Mouse (Mus musculus) forebrain, embryonic 16.5 days (tissue): ENCODE measurements around the gene Traf4. TPM values are rescaled to one million over a fixed set of nuclear protein-coding genes. Genes with fewer than 3 reads are reported as not detected.

Experiments
- ATAC-seq: fragments of 200-750 bp; cut with Nextera tagmentation; 2 replicates; pipeline ENCODE4 v1.8.0; 2017; ENCODE audit warnings: mild to moderate bottlenecking, moderate library complexity
- H3K27ac ChIP-seq: fragments of 300-500 bp; sonication (generic); 2 replicates; pipeline ENCODE4 v1.5.1; 2014; ENCODE audit warnings: low read length, control low read depth
- H3K27me3 ChIP-seq: fragments of 300-500 bp; sonication (generic); replicated peaks from 2 replicates; pipeline ENCODE4 v1.6.1; 2014; ENCODE audit warnings: low read length; ENCODE audit not compliant: control insufficient read depth, insufficient read depth
- H3K36me3 ChIP-seq: fragments of 300-500 bp; sonication (generic); 2 replicates; pipeline ENCODE4 v1.6.1; 2014; ENCODE audit not compliant: control insufficient read depth, insufficient read depth
- H3K4me1 ChIP-seq: fragments of 300-500 bp; sonication (generic); replicated peaks from 2 replicates; pipeline ENCODE4 v1.6.1; 2014; ENCODE audit warnings: low read length; ENCODE audit not compliant: control insufficient read depth, insufficient read depth
- H3K4me2 ChIP-seq: fragments of 300-500 bp; sonication (generic); 2 replicates; pipeline ENCODE4 v1.6.1; 2014; ENCODE audit warnings: mild to moderate bottlenecking, low read length, control low read depth
- H3K4me3 ChIP-seq: fragments of 300-500 bp; sonication (generic); replicated peaks from 2 replicates; pipeline ENCODE4 v1.5.1; 2014; ENCODE audit warnings: mild to moderate bottlenecking, low read length, control low read depth
- H3K9ac ChIP-seq: fragments of 300-500 bp; sonication (generic); replicated peaks from 2 replicates; pipeline ENCODE4 v1.6.1; 2014; ENCODE audit warnings: low read depth, low read length, control low read depth
- H3K9me3 ChIP-seq: fragments of 300-500 bp; sonication (generic); 2 replicates; pipeline ENCODE4 v1.6.1; 2016; ENCODE audit warnings: low read length; ENCODE audit not compliant: control insufficient read depth
- WGBS: fragments of 180-500 bp; shearing (Covaris S2); extraction: QIAGEN DNeasy Blood & Tissue Kit; methylation state at CpG from one replicate; pipeline ENCODE4 v1.1.7; 2014; 5-methylcytosine and 5-hydroxymethylcytosine counted together
- polyA plus RNA-seq: library from polyadenylated mRNA; unstranded; fragments of >200 nt; fragmentation: Nextera tagmentation; extraction: Ambion mirVana; gene quantifications from 2 replicates; pipeline ENCODE4 v1.2.1, GENCODE M21; 2015

Gene Traf4
- polyA plus RNA-seq, 1 experiment from 2014 or later = 124 TPM

DNA sequence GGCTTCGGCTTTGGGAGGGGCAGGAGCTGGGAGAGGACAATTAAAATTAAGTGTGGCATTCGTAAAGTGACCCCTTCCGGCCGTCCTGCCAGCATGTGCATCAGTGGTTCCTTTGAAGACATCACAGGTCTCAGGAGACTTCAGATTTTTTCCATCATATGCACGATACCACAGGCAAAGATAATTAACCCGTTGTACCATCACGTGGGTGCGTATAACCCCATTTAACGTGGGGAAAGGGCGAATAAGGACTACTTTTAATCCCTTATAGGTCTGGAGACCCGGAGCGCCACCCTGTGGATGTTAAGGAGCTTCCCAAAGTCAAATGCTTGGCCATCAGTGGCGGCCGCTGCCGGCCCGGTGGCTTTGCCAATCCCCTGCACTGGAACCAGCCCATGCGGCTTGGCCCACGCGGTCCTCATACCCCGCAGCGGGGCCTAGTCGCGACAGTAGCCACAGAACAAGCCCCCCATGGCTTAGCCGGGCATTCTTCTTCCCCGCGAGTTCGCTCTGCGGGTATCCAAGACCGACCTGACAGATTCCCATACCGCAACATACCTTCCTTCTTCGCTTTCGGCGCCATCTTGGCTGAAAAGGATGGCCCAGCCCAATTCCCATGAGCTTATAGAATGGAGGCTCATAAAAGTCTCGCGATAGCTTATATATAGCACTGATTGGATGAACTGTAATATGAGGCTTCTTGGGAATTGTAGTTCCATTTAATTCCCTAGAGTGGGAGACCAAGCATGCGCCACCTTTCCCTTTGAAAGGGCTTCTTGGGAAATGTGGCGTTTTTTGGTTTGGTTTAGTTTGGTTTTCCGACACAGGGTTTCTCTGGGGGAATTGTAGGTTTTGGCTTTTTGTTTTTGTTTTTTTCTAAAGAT lies 17.8 kb upstream of the Traf4 start, which contains the start of gene Rpl23a:
Gene Rpl23a (minus strand): TSS at position 624 of the 884 bp plus-strand sequence.
- WGBS = under 1% methylated on average over 38 of the region's 38 CpGs
- peak within 1 kb of the TSS; percentile 88 for H3K4me3 ChIP-seq
- peak; percentile 96 for ATAC-seq
- H3K4me2 ChIP-seq = peak within 1 kb of the TSS; percentile 59
- peaks cover 41% of the 10 kb centered on the region for H3K4me1 ChIP-seq
- peak within 1 kb of the TSS; percentile 95 for H3K27ac ChIP-seq
- peak within 1 kb of the TSS; percentile 96 for H3K9ac ChIP-seq
- H3K9me3 ChIP-seq = no peaks in the 10 kb centered on the region
- H3K36me3 ChIP-seq = peaks cover 19% of the 10 kb centered on the region
- no peaks in the 10 kb centered on the region for H3K27me3 ChIP-seq

DNA sequence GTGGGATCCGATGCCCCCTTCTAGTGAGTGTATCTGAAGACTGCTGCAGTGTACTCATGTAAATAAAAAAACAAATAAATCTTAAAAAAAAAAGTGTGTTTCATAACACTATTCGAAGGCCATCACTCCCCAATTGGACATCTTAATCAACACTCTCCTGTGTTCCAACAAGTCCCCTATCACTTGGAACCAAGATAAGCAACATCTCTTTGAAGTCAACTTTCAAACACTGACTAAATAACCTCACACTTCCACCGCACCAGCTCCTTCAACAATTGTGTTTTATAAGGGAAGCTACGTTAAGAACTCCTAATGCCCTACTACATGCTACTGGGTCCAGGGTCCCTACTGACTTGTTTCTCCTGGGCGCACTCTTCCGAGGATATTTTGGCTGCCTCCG lies 17.1 kb upstream of the Traf4 start:
- Histone ChIP-seq H3K9ac (peak overlapping the region; percentile 96), H3K4me3 (peak overlapping the region; percentile 88), H3K27me3 (no peaks in the 10 kb centered on the region), H3K27ac (no peak overlapping the region), H3K4me2 (peak overlapping the region; percentile 59), H3K9me3 (no peaks in the 10 kb centered on the region), H3K36me3 (peaks cover 19% of the 10 kb centered on the region), H3K4me1 (peaks cover 46% of the 10 kb centered on the region)
- 8% methylated on average over 7 of the region's 7 CpGs for WGBS
- ATAC-seq = no peak

DNA sequence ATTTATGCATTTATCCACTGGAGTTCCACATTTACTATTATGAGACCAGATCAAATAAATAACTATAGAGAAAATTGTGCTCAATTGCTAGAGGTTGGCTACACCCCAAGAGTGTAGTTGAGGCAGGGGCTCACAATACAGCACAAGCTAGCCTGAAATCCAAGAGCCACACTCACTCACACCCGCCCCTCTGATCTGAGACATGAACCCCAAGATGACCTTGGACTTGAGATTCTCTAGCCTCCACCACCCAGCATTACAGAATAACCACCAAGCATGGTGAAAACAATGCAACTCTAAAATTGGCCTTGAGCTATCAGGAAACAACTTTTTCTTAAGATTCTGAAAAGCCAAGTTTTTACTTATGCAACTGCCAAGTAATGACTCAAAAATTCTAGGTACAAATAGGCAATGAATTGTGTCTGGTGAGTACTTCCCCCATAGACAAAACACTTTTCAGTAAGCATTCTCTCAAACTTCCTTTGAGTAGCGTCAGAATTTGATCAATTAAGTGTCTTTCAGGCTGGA lies 16.5 kb upstream of the Traf4 start:
- no peaks in the 10 kb centered on the region for H3K9me3 ChIP-seq
- peak overlapping the region; percentile 59 for H3K4me2 ChIP-seq
- H3K9ac ChIP-seq = no peak overlapping the region
- ATAC-seq = no peak
- H3K4me3 ChIP-seq = peak overlapping the region; percentile 88
- no peak overlapping the region for H3K27ac ChIP-seq
- H3K36me3 ChIP-seq = peaks cover 19% of the 10 kb centered on the region
- 45% methylated on average over 2 of the region's 2 CpGs for WGBS
- H3K27me3 ChIP-seq = no peaks in the 10 kb centered on the region
- H3K4me1 ChIP-seq = peaks cover 51% of the 10 kb centered on the region

DNA sequence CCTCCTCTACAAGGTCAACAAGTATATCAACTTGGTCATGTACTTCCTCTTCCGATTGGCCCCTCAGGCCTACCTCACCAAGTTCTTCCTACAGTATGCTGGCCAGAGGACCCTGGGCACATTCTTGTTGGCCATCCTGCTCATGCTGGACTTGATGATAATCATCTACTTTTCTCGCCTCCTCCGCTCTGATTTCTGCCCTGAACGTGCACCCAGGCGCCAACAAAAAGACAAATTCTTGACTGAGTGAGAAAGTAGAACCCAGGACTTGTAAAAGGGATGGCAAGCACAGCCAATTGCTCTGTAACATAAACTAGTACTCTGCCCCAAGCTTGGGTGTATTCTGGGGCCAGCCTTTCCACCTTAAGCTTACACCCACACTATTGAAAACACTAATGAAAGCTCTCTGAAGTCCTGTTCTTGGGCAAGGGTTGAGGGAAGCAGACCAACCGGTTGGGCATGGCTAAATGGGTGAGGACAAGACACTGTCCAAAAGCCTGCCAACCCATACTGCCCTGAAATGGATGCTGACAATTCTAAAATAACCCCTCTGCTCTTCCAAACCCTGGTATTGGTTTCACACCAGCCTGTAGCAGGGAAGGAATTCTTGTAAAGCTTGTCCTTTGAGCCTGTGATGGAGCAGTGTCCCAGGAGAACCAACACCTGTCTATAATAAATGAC lies 14.8 kb upstream of the Traf4 start:
- no peaks in the 10 kb centered on the region for H3K9me3 ChIP-seq
- WGBS = 86% methylated on average over 6 of the region's 6 CpGs
- H3K9ac ChIP-seq = no peak overlapping the region
- H3K4me1 ChIP-seq = peaks cover 57% of the 10 kb centered on the region
- no peak for ATAC-seq
- H3K4me2 ChIP-seq = no peak overlapping the region
- no peaks in the 10 kb centered on the region for H3K27me3 ChIP-seq
- no peak overlapping the region for H3K27ac ChIP-seq
- no peak overlapping the region for H3K4me3 ChIP-seq
- peaks cover 19% of the 10 kb centered on the region for H3K36me3 ChIP-seq

DNA sequence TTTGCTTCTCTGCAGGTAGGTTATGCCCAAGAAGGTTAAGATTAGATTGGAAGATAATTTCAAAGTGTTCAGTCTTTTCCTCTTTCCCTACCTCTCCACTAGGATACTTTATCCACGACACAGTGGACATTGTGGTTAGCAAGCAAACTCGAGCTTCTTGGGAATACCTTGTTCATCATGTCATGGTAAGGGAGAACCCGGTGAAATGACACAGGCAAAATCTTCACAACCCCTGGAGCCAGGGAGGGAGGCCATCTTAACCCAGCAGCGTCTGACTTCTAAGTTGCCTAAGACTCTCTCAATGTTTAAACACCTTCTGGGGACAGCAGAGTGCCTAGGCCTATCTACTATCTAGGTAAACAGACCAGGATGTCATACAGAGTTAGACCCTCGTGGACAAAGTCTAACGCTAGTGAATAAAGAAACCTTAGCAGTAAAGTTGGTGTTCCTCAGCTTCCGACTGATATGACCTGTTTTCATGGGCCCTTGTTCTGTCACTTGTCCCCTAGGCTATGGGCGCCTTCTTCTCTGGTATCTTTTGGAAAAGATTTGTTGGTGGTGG lies 14.1 kb upstream of the Traf4 start:
- H3K27ac ChIP-seq = no peak overlapping the region
- peaks cover 57% of the 10 kb centered on the region for H3K4me1 ChIP-seq

DNA sequence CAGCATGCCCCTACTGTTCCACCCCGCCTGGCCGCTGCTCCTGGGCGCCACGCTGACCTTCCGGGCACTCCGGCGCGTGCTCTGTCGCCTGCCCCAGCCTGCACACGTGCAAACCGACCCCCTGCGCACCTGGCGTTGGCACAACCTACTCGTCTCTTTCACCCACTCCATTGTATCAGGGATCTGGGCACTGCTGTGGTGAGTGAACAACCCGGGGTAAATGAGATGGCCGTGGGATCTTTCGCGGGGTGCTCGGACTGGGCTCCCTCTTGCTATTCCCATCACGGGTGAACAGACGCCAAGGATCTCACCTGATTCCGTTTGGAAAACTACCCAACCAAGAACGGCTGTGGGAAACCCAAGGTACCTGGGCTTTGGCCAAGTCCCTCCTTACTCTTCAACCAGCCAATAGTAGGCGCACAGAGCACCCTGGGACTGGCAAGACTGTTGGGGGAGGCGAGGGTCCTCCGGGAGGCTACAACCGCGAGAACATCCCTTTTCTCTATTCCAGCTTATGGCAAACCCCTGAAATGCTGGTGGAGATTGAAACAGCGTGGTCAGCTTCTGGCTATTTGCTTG lies 13.6 kb upstream of the Traf4 start:
- Histone ChIP-seq H3K27me3 (no peaks in the 10 kb centered on the region), H3K4me2 (peak overlapping the region; percentile 68), H3K27ac (peak overlapping the region; percentile 86), H3K4me1 (peaks cover 54% of the 10 kb centered on the region), H3K4me3 (peak overlapping the region; percentile 44), H3K9me3 (no peaks in the 10 kb centered on the region), H3K36me3 (peaks cover 19% of the 10 kb centered on the region), H3K9ac (peak overlapping the region; percentile 58)
- no peak for ATAC-seq
- WGBS = 2% methylated on average over 29 of the region's 29 CpGs

More for the DNA sequence above, 14.1 kb upstream of the Traf4 start:
- WGBS = 32% methylated on average over 8 of the region's 8 CpGs
- Histone ChIP-seq H3K27me3 (no peaks in the 10 kb centered on the region), H3K9ac (no peak overlapping the region; the same call in 1 of the 2 replicates), H3K36me3 (peaks cover 19% of the 10 kb centered on the region), H3K4me3 (peak overlapping the region; percentile 44), H3K9me3 (no peaks in the 10 kb centered on the region), H3K4me2 (peak overlapping the region; percentile 68)
- ATAC-seq = no peak

DNA sequence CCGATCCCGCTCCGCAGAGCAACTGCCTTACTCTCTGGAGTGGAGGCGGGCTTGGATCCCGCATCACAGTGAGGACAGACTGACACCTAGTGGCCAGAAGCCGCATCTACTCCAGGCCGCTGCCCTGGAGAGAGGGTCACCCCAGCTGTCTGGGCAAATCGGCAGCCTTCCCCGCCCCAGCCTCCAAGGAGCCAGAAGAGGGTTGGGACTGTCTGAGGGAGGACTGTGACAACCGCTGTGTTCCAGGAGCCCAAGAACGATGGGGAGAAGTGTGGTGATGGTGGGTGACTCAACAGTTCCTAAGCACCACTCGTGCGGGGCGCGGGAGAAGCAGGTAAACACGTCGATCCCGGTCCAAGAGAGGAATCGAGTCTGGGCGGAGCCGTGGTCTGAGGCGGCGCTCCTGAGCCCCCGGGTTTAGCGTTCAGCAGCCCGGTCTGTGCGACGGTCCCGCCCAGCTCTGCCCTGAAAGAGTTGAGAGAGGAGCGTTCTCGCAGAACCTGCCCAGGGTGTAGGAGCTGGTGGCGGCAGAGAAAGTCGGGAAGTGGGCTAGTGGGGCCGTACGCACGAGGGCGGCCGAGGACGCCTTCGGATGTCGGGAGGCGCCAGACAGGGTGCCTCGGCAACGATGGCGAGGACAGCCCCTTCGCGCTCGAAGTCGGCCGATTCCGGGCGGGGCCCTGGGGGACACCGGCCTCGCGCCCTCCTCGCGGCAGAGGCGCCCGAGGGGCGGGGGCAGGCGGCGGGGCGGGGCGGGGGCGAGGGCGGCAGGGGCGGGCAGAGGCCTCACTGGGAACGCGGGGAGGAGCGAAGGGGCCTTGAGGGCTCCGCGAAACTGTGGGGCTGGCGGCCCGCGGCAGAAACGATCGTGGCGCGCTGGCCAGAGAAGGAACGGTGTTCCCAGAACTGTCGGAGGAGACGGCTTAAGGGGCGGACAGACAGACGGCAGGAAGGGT lies 12.8 kb upstream of the Traf4 start:
- Histone ChIP-seq H3K9ac (peak overlapping the region; percentile 58), H3K4me2 (peak overlapping the region; percentile 68), H3K27me3 (no peaks in the 10 kb centered on the region), H3K4me3 (peak overlapping the region; percentile 44), H3K36me3 (peaks cover 19% of the 10 kb centered on the region), H3K9me3 (no peaks in the 10 kb centered on the region), H3K27ac (peak overlapping the region; percentile 86), H3K4me1 (peaks cover 51% of the 10 kb centered on the region)
- whole genome bisulfite sequencing = under 1% methylated on average over 56 of the region's 84 CpGs
- peak; percentile 92 for ATAC-seq

DNA sequence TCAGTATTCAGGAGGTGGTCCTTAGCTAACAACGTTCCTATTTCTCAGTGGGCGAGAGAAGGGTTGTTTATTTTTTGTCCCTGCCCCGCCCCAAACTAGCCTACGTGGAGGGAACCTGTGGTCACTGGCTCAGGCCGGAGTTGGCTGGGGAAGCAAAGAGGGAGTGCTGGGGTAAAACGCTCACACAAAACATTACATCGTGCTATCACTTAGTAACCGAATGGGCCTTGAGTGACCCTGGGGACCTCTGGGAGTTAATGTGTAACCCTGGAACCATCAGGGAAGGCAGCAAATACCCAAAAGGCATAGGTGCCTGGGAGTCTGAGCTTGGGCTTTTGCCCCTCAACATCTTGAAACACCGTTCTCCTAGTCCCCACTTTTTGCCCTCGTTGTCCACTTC lies 12.0 kb upstream of the Traf4 start:
- H3K27me3 ChIP-seq = no peaks in the 10 kb centered on the region
- H3K4me3 ChIP-seq = peak overlapping the region; percentile 66
- no peaks in the 10 kb centered on the region for H3K9me3 ChIP-seq
- peak overlapping the region; percentile 68 for H3K4me2 ChIP-seq
- H3K27ac ChIP-seq = no peak overlapping the region
- H3K9ac ChIP-seq = no peak overlapping the region
- 3% methylated on average over 10 of the region's 10 CpGs for WGBS
- H3K4me1 ChIP-seq = peaks cover 50% of the 10 kb centered on the region
- no peak for ATAC-seq
- H3K36me3 ChIP-seq = peaks cover 19% of the 10 kb centered on the region
